Mouse (Mus musculus): ENCODE results near the gene March1. TPM values are rescaled to one million over a fixed set of nuclear protein-coding genes. Genes with fewer than 3 reads are reported as not detected.
"Not testable (repeated sequence)": the region's sequence is repeated elsewhere in the genome, so short reads cannot be mapped to it uniquely, and the experiment has no call there.

Gene March1
- polyA plus RNA-seq, 1 experiment from 2014 or later = 0.50 TPM

DNA sequence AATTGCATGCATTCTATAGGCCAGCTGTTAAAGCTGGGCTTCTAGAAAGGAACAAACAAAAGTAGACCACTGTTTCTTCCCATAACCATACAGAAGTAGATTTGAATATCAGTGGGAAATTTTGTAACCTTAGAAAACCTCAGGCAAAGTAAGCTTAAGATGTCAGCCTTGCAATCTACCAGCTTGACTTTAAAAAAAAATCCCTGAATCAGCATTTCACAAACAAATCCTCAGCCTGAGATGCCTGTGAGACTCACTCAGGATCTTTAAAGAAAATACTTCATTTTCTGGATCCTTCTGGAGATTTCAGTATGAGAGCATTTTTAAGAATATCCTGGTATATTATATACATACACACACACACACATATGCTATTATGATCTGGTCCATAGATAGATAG is 780.1 kb downstream of the March1 start:
- Histone ChIP-seq H3K27ac (replicated peaks) (no peak overlapping the region), H3K36me3 (ENCODE audit: control insufficient read depth, insufficient read depth, low read length) (no peaks in the 10 kb centered on the region), H3K4me1 (replicated peaks; ENCODE audit: control insufficient read depth, insufficient read depth) (no peaks in the 10 kb centered on the region), H3K4me2 (replicated peaks; ENCODE audit: low read depth) (no peak overlapping the region), H3K27me3 (ENCODE audit: control insufficient read depth, insufficient read depth, low read length) (no peaks in the 10 kb centered on the region), H3K9ac (ENCODE audit: low read length) (no peak overlapping the region), H3K9me3 (ENCODE audit: control insufficient read depth, low read length) (no peaks in the 10 kb centered on the region), H3K4me3 (ENCODE audit: low read depth, low read length) (no peak overlapping the region)
- TF ChIP-seq CTCF (IDR thresholded peaks at IDR 0.05; ENCODE audit: low read depth) (no peak), EP300 (optimal IDR thresholded peaks at IDR 0.05) (no peak)
- ATAC-seq (ENCODE audit: low FRiP score, low TSS enrichment) = no peak
- DNase-seq (ENCODE audit: low spot score) = no peak

GRCm38 (mm10) chr8:66400050-66400449 is 782.4 kb downstream of the March1 start:
- WGBS = 77% methylated on average over 1 of the region's 1 CpGs
- H3K27me3 ChIP-seq (ENCODE audit: control insufficient read depth, insufficient read depth, low read length) = no peaks in the 10 kb centered on the region
- ATAC-seq (ENCODE audit: low FRiP score, low TSS enrichment) = no peak
- no peak for TF ChIP-seq EP300 (optimal IDR thresholded peaks at IDR 0.05)
- TF ChIP-seq CTCF (IDR thresholded peaks at IDR 0.05; ENCODE audit: low read depth) = no peak
- no peaks in the 10 kb centered on the region for H3K9me3 ChIP-seq (ENCODE audit: control insufficient read depth, low read length)
- H3K4me3 ChIP-seq (ENCODE audit: low read depth, low read length) = no peak overlapping the region
- H3K27ac ChIP-seq (replicated peaks) = no peak overlapping the region
- no peak for DNase-seq (ENCODE audit: low spot score)
- H3K4me1 ChIP-seq (replicated peaks; ENCODE audit: control insufficient read depth, insufficient read depth) = no peaks in the 10 kb centered on the region
- H3K9ac ChIP-seq (ENCODE audit: low read length) = no peak overlapping the region
- H3K36me3 ChIP-seq (ENCODE audit: control insufficient read depth, insufficient read depth, low read length) = no peaks in the 10 kb centered on the region
- no peak overlapping the region for H3K4me2 ChIP-seq (replicated peaks; ENCODE audit: low read depth)

GRCm38 (mm10) chr8:66404711-66405414 is 787.2 kb downstream of the March1 start:
- no peak overlapping the region for H3K27ac ChIP-seq (replicated peaks)
- H3K4me2 ChIP-seq (replicated peaks; ENCODE audit: low read depth) = no peak overlapping the region
- no peaks in the 10 kb centered on the region for H3K4me1 ChIP-seq (replicated peaks; ENCODE audit: control insufficient read depth, insufficient read depth)
- H3K36me3 ChIP-seq (ENCODE audit: control insufficient read depth, insufficient read depth, low read length) = no peaks in the 10 kb centered on the region
- H3K4me3 ChIP-seq (ENCODE audit: low read depth, low read length) = no peak overlapping the region
- H3K27me3 ChIP-seq (ENCODE audit: control insufficient read depth, insufficient read depth, low read length) = no peaks in the 10 kb centered on the region
- no peak for ATAC-seq (ENCODE audit: low FRiP score, low TSS enrichment)
- no peak for DNase-seq (ENCODE audit: low spot score)
- no peaks in the 10 kb centered on the region for H3K9me3 ChIP-seq (ENCODE audit: control insufficient read depth, low read length)
- TF ChIP-seq CTCF (IDR thresholded peaks at IDR 0.05; ENCODE audit: low read depth) (no peak), EP300 (optimal IDR thresholded peaks at IDR 0.05) (no peak)
- no peak overlapping the region for H3K9ac ChIP-seq (ENCODE audit: low read length)
- 73% methylated on average over 2 of the region's 2 CpGs for WGBS

- H3K27ac ChIP-seq (replicated peaks); H3K4me1 ChIP-seq (replicated peaks; ENCODE audit: control insufficient read depth, insufficient read depth); DNase-seq (ENCODE audit: low spot score); H3K4me3 ChIP-seq (ENCODE audit: low read depth, low read length); H3K9ac ChIP-seq (ENCODE audit: low read length); H3K36me3 ChIP-seq (ENCODE audit: control insufficient read depth, insufficient read depth, low read length); H3K9me3 ChIP-seq (ENCODE audit: control insufficient read depth, low read length); ATAC-seq (ENCODE audit: low FRiP score, low TSS enrichment); H3K4me2 ChIP-seq (replicated peaks; ENCODE audit: low read depth); H3K27me3 ChIP-seq (ENCODE audit: control insufficient read depth, insufficient read depth, low read length): not testable (repeated sequence)
- WGBS = 52% methylated on average over 4 of the region's 4 CpGs
Measured at GRCm38 (mm10) chr8:66405796-66406195, 788.1 kb downstream of the March1 start.

DNA sequence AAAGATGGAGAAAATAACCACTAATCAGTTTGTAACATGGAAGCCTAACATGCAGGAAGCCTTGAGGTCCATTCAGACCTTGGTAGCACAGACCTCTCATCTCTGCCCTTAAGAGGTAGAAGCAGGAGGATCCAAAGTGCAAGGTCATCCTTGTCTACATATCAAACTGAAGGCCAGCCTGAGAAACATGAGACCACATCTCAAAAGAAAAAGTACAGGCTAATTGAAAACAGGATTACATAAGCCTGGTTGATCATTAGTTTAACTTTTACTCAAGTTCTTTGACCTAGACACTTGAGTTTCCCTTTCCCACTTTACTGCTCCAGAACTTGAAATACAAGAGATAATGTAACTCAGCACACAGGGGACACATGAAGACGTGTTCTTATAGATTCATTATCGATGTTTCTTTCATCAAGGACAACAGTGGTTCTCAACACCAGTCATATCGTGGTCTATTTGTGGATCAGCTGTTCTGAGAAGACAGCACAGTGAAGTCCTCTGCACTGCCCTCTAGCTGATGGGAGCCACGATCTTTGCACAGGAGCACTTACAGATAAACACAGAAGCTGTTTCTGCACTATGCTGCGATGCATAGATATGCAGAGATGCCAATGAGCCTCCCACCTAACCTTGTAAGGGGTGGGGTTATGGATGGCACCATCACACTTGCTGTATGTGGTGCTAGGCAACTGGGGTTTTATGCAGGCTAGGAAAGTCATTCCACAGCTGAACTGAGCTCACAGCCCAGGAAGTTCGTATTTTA is 789.1 kb downstream of the March1 start:
- Histone ChIP-seq H3K27me3 (ENCODE audit: control insufficient read depth, insufficient read depth, low read length) (no peaks in the 10 kb centered on the region), H3K9ac (ENCODE audit: low read length) (no peak overlapping the region), H3K4me3 (ENCODE audit: low read depth, low read length) (no peak overlapping the region), H3K36me3 (ENCODE audit: control insufficient read depth, insufficient read depth, low read length) (no peaks in the 10 kb centered on the region), H3K4me2 (replicated peaks; ENCODE audit: low read depth) (no peak overlapping the region), H3K27ac (replicated peaks) (no peak overlapping the region), H3K4me1 (replicated peaks; ENCODE audit: control insufficient read depth, insufficient read depth) (no peaks in the 10 kb centered on the region), H3K9me3 (ENCODE audit: control insufficient read depth, low read length) (no peaks in the 10 kb centered on the region)
- ATAC-seq (ENCODE audit: low FRiP score, low TSS enrichment) = no peak
- no peak for TF ChIP-seq CTCF (IDR thresholded peaks at IDR 0.05; ENCODE audit: low read depth)
- TF ChIP-seq EP300 (optimal IDR thresholded peaks at IDR 0.05) = no peak
- WGBS = 78% methylated on average over 6 of the region's 6 CpGs
- DNase-seq (ENCODE audit: low spot score) = no peak

DNA sequence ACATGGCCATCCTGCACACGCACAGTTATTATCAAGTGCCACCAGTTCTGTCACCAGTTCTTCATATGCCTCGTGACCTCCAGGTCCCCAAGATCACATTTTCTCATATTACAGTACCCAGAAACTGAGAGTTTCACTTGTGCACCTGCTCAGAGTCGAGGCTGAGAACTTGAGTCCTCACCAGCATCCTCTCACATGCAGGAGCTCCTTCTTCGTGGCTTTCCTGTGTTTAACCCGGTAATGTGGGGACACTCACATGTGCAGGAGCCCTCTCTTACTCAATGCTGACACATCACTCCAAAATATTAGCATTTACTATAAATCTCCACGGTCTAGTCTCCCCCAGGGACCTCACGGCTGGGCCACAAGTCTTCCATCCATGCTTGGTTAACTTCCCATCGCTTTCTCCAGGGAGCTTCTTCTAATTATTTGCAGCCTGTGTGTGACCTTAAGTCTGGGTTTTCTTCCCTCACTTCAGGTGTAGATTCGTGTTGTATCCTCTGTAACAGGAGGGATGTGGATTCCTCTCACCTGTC is 792.4 kb downstream of the March1 start:
- ATAC-seq (ENCODE audit: low FRiP score, low TSS enrichment) (no peak), DNase-seq (ENCODE audit: low spot score) (no peak)
- Histone ChIP-seq H3K4me3 (ENCODE audit: low read depth, low read length) (no peak overlapping the region), H3K36me3 (ENCODE audit: control insufficient read depth, insufficient read depth, low read length) (no peaks in the 10 kb centered on the region), H3K9me3 (ENCODE audit: control insufficient read depth, low read length) (no peaks in the 10 kb centered on the region), H3K4me1 (replicated peaks; ENCODE audit: control insufficient read depth, insufficient read depth) (no peaks in the 10 kb centered on the region), H3K9ac (ENCODE audit: low read length) (no peak overlapping the region), H3K4me2 (replicated peaks; ENCODE audit: low read depth) (no peak overlapping the region), H3K27me3 (ENCODE audit: control insufficient read depth, insufficient read depth, low read length) (no peaks in the 10 kb centered on the region), H3K27ac (replicated peaks) (no peak overlapping the region)
- TF ChIP-seq CTCF (IDR thresholded peaks at IDR 0.05; ENCODE audit: low read depth) (no peak), EP300 (optimal IDR thresholded peaks at IDR 0.05) (no peak)
- WGBS = 70% methylated on average over 9 of the region's 9 CpGs
